Mouse (Mus musculus) liver, embryonic 16.5 days (tissue): Measurements from ENCODE around the gene Gse1. TPM values are rescaled to one million over a fixed set of nuclear protein-coding genes. Genes with fewer than 3 reads are reported as not detected.

Experiments
- ATAC-seq: fragments of 200-750 bp; cut with Nextera tagmentation; 2 replicates; pipeline ENCODE4 v1.8.0; 2017; ENCODE audit warnings: low read depth, mild to moderate bottlenecking, moderate number of reproducible peaks, moderate library complexity
- H3K27ac ChIP-seq: fragments of 300-500 bp; sonication (generic); 2 replicates; pipeline ENCODE4 v1.5.1; 2014; ENCODE audit warnings: mild to moderate bottlenecking, low read length
- H3K27me3 ChIP-seq: fragments of 300-500 bp; sonication (generic); 2 replicates; pipeline ENCODE4 v1.6.1; 2014; ENCODE audit warnings: low read depth, low read length, mixed read lengths; ENCODE audit not compliant: control insufficient read depth, insufficient read depth
- H3K36me3 ChIP-seq: fragments of 300-500 bp; sonication (generic); 2 replicates; pipeline ENCODE4 v1.6.1; 2014; ENCODE audit warnings: mild to moderate bottlenecking; ENCODE audit not compliant: control insufficient read depth, insufficient read depth
- H3K4me1 ChIP-seq: fragments of 300-500 bp; sonication (generic); 2 replicates; pipeline ENCODE4 v1.6.1; 2014; ENCODE audit warnings: low read depth, low read length, mixed read lengths; ENCODE audit not compliant: control insufficient read depth
- H3K4me2 ChIP-seq: fragments of 300-500 bp; sonication (generic); 2 replicates; pipeline ENCODE4 v1.6.1; 2014; ENCODE audit warnings: low read depth, low read length, mixed read lengths
- H3K4me3 ChIP-seq: fragments of 300-500 bp; sonication (generic); 2 replicates; pipeline ENCODE4 v1.5.1; 2014; ENCODE audit warnings: low read depth, mild to moderate bottlenecking, low read length
- H3K9ac ChIP-seq: fragments of 300-500 bp; sonication (generic); 2 replicates; pipeline ENCODE4 v1.6.1; 2014; ENCODE audit warnings: low read depth, low read length
- H3K9me3 ChIP-seq: fragments of 300-500 bp; sonication (generic); replicated peaks from 2 replicates; pipeline ENCODE4 v1.6.1; 2016; ENCODE audit warnings: low read length; ENCODE audit not compliant: control insufficient read depth
- WGBS: fragments of 180-500 bp; shearing (Covaris S2); extraction: QIAGEN DNeasy Blood & Tissue Kit; methylation state at CpG from one replicate; pipeline ENCODE4 v1.1.7; 2014; ENCODE audit not compliant: insufficient replicate concordance; 5-methylcytosine and 5-hydroxymethylcytosine counted together
- polyA plus RNA-seq: library from polyadenylated mRNA; unstranded; fragments of >200 nt; fragmentation: Nextera tagmentation; extraction: Ambion mirVana; gene quantifications from 2 replicates; pipeline ENCODE4 v1.2.1, GENCODE M21; 2015

Gse1 gene
- polyA plus RNA-seq, 1 experiment from 2014 or later = 9.5 TPM

DNA sequence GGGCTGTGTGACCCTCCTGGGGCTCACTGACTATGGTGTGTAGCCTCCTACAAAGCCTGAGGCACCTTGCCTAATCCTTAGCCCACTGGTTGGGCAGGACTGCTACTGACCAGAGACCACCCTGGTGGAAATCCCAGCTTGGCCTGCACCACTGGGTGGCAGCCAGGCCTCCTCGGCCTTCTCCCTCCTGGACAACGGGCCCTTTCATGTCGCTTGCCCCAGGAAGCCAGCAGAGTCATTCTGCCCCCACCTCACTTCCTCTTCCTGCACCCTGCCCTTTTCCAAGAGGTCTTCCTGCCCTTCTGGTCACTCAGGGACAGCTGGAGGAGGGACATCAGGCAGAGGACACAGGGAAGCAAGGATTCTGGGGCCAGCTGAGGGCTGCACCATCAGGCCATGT, 96.3 kb downstream of the Gse1 start:
- 23% methylated on average over 3 of the region's 3 CpGs for WGBS
- Histone ChIP-seq H3K4me3 (no peak overlapping the region), H3K9me3 (no peaks in the 10 kb centered on the region), H3K36me3 (no peaks in the 10 kb centered on the region), H3K27ac (no peak overlapping the region), H3K9ac (no peak overlapping the region), H3K4me2 (no peak overlapping the region), H3K4me1 (peaks cover 46% of the 10 kb centered on the region), H3K27me3 (no peaks in the 10 kb centered on the region)
- no peak for ATAC-seq

- ATAC-seq = peak; percentile 63
- WGBS = 19% methylated on average over 5 of the region's 5 CpGs
- Histone ChIP-seq H3K9ac (no peak overlapping the region), H3K9me3 (no peaks in the 10 kb centered on the region), H3K27me3 (no peaks in the 10 kb centered on the region), H3K36me3 (no peaks in the 10 kb centered on the region), H3K4me1 (peaks cover 43% of the 10 kb centered on the region), H3K4me3 (no peak overlapping the region), H3K27ac (peak overlapping the region; percentile 18; the same call in 1 of the 2 replicates), H3K4me2 (no peak overlapping the region)
These were observed 97.0 kb downstream of the Gse1 start for GRCm38 (mm10) chr8:120325172-120325767.

- H3K9me3 ChIP-seq = no peaks in the 10 kb centered on the region
- no peak overlapping the region for H3K27ac ChIP-seq
- H3K9ac ChIP-seq = no peak overlapping the region
- no peaks in the 10 kb centered on the region for H3K27me3 ChIP-seq
- H3K4me1 ChIP-seq = peaks cover 43% of the 10 kb centered on the region
- H3K4me2 ChIP-seq = no peak overlapping the region
- H3K36me3 ChIP-seq = no peaks in the 10 kb centered on the region
- WGBS = 45% methylated on average over 3 of the region's 3 CpGs
- no peak for ATAC-seq
- H3K4me3 ChIP-seq = no peak overlapping the region
These were observed 98.9 kb downstream of the Gse1 start for GRCm38 (mm10) chr8:120327131-120327554.

DNA sequence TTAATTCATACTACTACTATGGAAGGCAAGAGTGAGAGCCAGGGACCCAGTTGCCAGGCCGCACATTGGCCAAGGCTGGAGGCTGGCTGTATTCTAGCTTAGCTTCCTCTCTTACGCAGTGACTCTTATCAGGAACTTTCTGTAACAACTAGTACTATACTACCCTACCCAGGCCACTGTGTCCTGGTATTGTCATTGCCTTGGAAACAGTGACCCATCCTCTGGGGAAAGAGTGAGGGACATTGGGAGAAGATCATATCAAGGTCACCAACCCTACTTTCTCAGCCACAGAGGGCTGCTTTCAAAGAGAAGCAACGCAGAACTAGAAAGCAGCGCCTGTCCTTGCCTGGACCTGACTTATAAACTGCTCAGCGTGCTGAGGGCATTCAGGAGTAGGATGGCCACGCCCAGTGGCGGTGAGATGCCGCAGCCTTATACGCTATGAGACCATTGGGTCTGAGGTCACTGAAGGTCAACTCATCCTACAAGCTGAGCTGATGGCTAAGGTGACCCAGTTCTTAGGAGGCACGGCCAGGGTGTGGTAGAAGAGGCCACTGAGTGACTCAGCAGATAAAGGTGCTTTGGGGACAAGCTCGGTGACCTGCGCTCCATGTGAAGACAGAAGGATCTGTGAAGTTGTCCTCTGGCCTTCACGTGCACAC, 100.2 kb downstream of the Gse1 start:
- 50% methylated on average over 13 of the region's 13 CpGs for WGBS
- no peaks in the 10 kb centered on the region for H3K9me3 ChIP-seq
- H3K4me2 ChIP-seq = no peak overlapping the region
- H3K27ac ChIP-seq = no peak overlapping the region
- H3K4me1 ChIP-seq = peaks cover 35% of the 10 kb centered on the region
- no peak overlapping the region for H3K9ac ChIP-seq
- H3K36me3 ChIP-seq = no peaks in the 10 kb centered on the region
- no peaks in the 10 kb centered on the region for H3K27me3 ChIP-seq
- H3K4me3 ChIP-seq = no peak overlapping the region
- ATAC-seq = no peak

- Histone ChIP-seq H3K4me2 (no peak overlapping the region), H3K4me3 (no peak overlapping the region), H3K9me3 (no peaks in the 10 kb centered on the region), H3K27me3 (no peaks in the 10 kb centered on the region), H3K36me3 (no peaks in the 10 kb centered on the region), H3K4me1 (peaks cover 33% of the 10 kb centered on the region), H3K27ac (no peak overlapping the region), H3K9ac (no peak overlapping the region)
- ATAC-seq = no peak
- WGBS = 60% methylated on average over 11 of the region's 11 CpGs
These were observed 100.9 kb downstream of the Gse1 start for GRCm38 (mm10) chr8:120329030-120329748.

GRCm38 (mm10) chr8:120331027-120331426, 102.8 kb downstream of the Gse1 start:
- H3K9ac ChIP-seq = no peak overlapping the region
- ATAC-seq = no peak
- H3K27me3 ChIP-seq = no peaks in the 10 kb centered on the region; the same call in 1 of the 2 replicates
- H3K4me1 ChIP-seq = peaks cover 32% of the 10 kb centered on the region
- no peak overlapping the region for H3K4me2 ChIP-seq
- 83% methylated on average over 7 of the region's 7 CpGs for WGBS
- no peaks in the 10 kb centered on the region for H3K9me3 ChIP-seq
- H3K4me3 ChIP-seq = no peak overlapping the region
- no peaks in the 10 kb centered on the region for H3K36me3 ChIP-seq
- no peak overlapping the region for H3K27ac ChIP-seq

- no peaks in the 10 kb centered on the region for H3K9me3 ChIP-seq
- no peak; the same call in 1 of the 2 replicates for ATAC-seq
- H3K27me3 ChIP-seq = no peaks in the 10 kb centered on the region; the same call in 1 of the 2 replicates
- WGBS = 24% methylated on average over 16 of the region's 16 CpGs
- peaks cover 35% of the 10 kb centered on the region for H3K4me1 ChIP-seq
- no peak overlapping the region for H3K9ac ChIP-seq
- H3K36me3 ChIP-seq = no peaks in the 10 kb centered on the region
- H3K4me3 ChIP-seq = no peak overlapping the region
- H3K4me2 ChIP-seq = no peak overlapping the region
- no peak overlapping the region for H3K27ac ChIP-seq
These were observed 104.3 kb downstream of the Gse1 start for GRCm38 (mm10) chr8:120332379-120333229.

DNA sequence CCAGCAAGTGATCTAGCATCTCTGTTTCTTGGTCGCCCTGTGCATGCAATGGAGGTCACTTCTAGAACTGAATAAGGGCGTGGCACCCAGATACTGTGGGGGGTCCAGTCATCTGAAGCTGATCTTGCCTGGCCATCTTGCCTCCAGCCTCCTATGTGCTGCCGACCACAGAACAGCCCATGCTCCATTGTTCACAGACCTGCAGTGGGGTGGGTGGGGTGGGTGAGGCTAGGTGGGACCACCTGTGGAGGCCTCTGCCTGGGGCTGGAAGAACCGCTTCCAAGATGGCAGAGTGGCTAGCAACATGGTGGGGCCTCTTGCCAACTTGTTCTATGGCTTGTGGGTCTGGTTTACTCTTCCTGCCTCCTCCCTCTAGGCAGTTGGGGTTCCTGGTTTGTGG, 105.4 kb downstream of the Gse1 start:
- Histone ChIP-seq H3K27me3 (no peaks in the 10 kb centered on the region; the same call in 1 of the 2 replicates), H3K27ac (no peak overlapping the region), H3K36me3 (no peaks in the 10 kb centered on the region), H3K4me3 (no peak overlapping the region), H3K4me1 (peaks cover 29% of the 10 kb centered on the region), H3K9ac (no peak overlapping the region), H3K4me2 (no peak overlapping the region), H3K9me3 (no peaks in the 10 kb centered on the region; the same call in 1 of the 2 replicates)
- ATAC-seq = no peak
- WGBS = 44% methylated on average over 4 of the region's 4 CpGs
